Mouse (Mus musculus) forebrain, embryonic 10.5 days (tissue): Measurements from ENCODE around the gene Nat8f6. TPM values are rescaled to one million over a fixed set of nuclear protein-coding genes. Genes with fewer than 3 reads are reported as not detected.
"Not testable (repeated sequence)": the region's sequence is repeated elsewhere in the genome, so short reads cannot be mapped to it uniquely, and the experiment has no call there.

ENCODE experiments used
- DNase-seq: peaks from one replicate; pipeline ENCODE4 v3.0.0-alpha.2; 2017; ENCODE audit warnings: low spot score; ENCODE audit errors: extremely low spot score
- H3K27ac ChIP-seq: fragments of 300-500 bp; sonication (generic); 2 replicates; pipeline ENCODE4 v1.5.1; 2016; ENCODE audit warnings: mild to moderate bottlenecking
- H3K27me3 ChIP-seq: fragments of 300-500 bp; sonication (generic); 2 replicates; pipeline ENCODE4 v1.6.1; 2016; ENCODE audit warnings: mild to moderate bottlenecking; ENCODE audit not compliant: poor library complexity, severe bottlenecking
- H3K36me3 ChIP-seq: fragments of 300-500 bp; sonication (generic); replicated peaks from 2 replicates; pipeline ENCODE4 v1.6.1; 2016; ENCODE audit warnings: mild to moderate bottlenecking, moderate library complexity
- H3K4me1 ChIP-seq: fragments of 300-500 bp; sonication (generic); 2 replicates; pipeline ENCODE4 v1.6.1; 2016
- H3K4me3 ChIP-seq: fragments of 300-500 bp; sonication (generic); 2 replicates; pipeline ENCODE4 v1.5.1; 2016; ENCODE audit warnings: mild to moderate bottlenecking, moderate library complexity
- H3K9me3 ChIP-seq: fragments of 300-500 bp; sonication (generic); 2 replicates; pipeline ENCODE4 v1.6.1; 2016; ENCODE audit warnings: mild to moderate bottlenecking, moderate library complexity
- WGBS: fragments of 180-500 bp; shearing (Covaris S2); methylation state at CpG from one replicate; pipeline ENCODE4 v1.1.7; 2016; 5-methylcytosine and 5-hydroxymethylcytosine counted together
- polyA plus RNA-seq: library from polyadenylated mRNA; unstranded; fragments of >200 nt; fragmentation: Nextera tagmentation; extraction: Ambion mirVana; gene quantifications from 2 replicates; pipeline ENCODE4 v1.2.1, GENCODE M21; 2016

Gene Nat8f6
- not detected in 2 replicates for polyA plus RNA-seq

DNA sequence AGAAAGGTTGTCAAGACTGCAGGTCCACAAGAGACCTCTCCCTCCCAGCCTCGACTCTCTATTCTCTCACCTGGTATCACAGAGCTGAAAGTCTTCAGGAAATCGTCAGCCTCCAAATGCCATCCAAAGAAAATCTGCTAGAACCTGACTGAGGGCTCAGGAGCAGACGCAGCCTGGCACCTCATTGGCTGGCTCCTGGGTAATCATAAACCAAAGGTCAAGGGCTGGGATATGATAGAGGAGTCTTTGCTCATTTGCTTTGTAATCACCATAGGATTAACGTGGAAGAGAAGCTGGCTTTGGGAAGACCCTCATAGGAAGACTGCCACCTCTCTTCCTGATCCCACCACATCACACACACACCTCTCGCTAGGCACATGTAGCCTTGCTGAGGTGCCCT is at the start of gene Nat8f6, which contains the start of gene Nat8f5:
Nat8f6 (minus strand) TSS at position 118 of the 400 bp plus-strand sequence.
Nat8f5 (minus strand) TSS at position 136 of the 400 bp plus-strand sequence.
- Histone ChIP-seq H3K4me3 (no peak within 1 kb of the TSS), H3K9me3 (no peaks in the 10 kb centered on the region), H3K36me3 (no peaks in the 10 kb centered on the region), H3K27ac (no peak within 1 kb of the TSS), H3K4me1 (0 out of 2 replicates have a peak, but pooled peaks cover 6% of the 10 kb centered on the region), H3K27me3 (no peaks in the 10 kb centered on the region)
- WGBS, result 92% methylated on average over 5 of the region's 5 CpGs
- no peak for DNase-seq

- not testable (repeated sequence) for H3K27ac ChIP-seq, DNase-seq
- WGBS, result 87% methylated on average over 5 of the region's 5 CpGs
Measured at GRCm38 (mm10) chr6:85869006-85869405, 48.3 kb upstream of the Nat8f6 start, which contains the start of gene Nat8f2. Nat8f2 (minus strand) TSS chr6:85869158.

DNA sequence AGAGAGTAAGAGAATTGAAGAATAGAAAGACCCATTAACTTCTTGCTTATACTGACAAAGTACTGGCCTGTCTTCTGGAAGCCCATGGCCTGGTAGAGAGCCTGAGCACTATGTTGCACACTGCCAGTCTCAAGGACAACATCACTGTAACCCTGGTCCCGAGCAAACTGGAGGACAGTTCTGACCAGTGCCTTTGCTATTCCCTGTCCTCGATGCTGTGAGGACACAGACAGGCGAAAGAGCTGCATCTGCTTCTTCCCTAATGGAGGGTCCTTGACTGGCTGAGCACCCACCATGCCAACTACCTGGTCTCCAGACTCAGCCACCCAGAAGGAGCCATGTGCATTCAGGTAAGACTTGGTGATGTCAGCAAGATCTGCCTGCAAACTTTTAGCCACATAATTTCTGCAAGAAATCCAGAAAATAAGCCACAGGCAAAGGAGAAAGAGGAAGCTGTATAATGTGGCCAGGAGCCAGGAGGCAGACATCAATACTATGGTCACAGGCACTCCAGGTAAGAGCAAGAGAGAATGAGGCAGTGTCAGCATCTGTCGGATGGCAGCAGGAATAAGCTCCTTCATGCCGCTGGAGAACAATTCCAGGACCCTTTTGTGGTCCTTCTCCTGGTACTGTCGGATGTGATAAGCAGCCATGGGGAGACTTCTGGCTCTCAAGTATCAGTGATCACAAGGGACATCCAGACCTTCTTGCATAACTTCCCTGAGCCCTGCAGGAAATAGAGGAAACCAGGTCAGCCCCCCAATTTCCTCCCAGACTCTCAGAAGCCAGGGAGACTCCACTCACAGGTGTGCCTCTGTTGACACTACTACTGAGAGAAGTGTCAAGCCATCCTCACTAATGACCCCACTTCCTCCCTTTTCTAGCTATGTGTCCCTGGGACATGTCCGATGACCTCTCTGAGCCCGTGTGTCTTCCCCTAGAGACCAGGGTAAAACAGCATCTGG is 47.3 kb upstream of the Nat8f6 start:
- 79% methylated on average over 8 of the region's 8 CpGs for WGBS
- no peak overlapping the region for H3K27ac ChIP-seq
- no peak overlapping the region for H3K4me3 ChIP-seq

More at GRCm38 (mm10) chr6:85869006-85869405, 48.3 kb upstream of the Nat8f6 start, which contains the start of gene Nat8f2:
- not testable (repeated sequence) for H3K36me3 ChIP-seq, H3K9me3 ChIP-seq, H3K4me3 ChIP-seq, H3K4me1 ChIP-seq, H3K27me3 ChIP-seq

DNA sequence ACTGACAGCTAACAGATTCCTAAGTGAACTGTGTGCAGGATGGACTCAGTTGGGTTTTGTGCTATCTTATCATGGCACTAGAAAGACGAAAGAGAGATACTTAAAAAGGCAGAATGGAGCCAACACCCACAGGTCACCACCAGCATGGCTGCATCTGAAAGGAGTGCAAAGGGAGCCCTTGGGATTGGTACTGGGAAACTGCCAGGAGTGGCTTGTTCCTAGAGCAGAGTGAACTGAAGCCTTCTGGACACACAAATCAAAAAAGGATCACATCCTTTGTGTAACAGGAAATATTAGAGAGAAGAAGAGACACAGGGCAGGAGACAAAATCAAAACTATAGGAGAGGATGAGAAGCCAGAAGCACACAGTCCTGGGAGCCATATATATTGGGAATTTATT is 46.2 kb upstream of the Nat8f6 start:
- not testable (repeated sequence) for H3K36me3 ChIP-seq, H3K27ac ChIP-seq, DNase-seq, H3K27me3 ChIP-seq, H3K4me1 ChIP-seq, H3K9me3 ChIP-seq, H3K4me3 ChIP-seq
- WGBS, result 62% methylated on average over 1 of the region's 1 CpGs

More for the DNA sequence above, 47.3 kb upstream of the Nat8f6 start:
- H3K9me3 ChIP-seq, result no peaks in the 10 kb centered on the region
- DNase-seq, result no peak
- no peaks in the 10 kb centered on the region; the same call in 1 of the 2 replicates for H3K4me1 ChIP-seq
- no peaks in the 10 kb centered on the region for H3K27me3 ChIP-seq
- no peaks in the 10 kb centered on the region for H3K36me3 ChIP-seq

DNA sequence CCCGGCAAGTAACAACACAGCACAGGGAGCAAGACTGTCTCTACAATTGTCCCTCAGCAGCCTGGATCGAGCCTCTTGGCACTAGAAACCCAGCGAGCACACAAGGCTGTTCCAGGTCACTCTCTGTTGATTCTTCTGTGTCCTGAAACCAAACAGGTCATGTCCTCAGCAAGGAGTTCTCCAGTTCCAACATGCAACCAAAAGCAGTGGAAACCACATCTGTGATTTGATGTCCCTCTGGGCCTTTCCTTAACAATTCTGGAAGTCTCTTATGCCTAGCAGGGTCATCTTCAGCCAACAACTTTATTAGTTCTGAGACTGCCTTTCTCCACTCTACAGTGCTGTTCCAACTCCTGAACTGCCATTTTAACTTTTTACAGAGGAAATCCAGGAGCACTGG is 45.4 kb upstream of the Nat8f6 start:
- WGBS, result 88% methylated on average over 3 of the region's 3 CpGs

DNA sequence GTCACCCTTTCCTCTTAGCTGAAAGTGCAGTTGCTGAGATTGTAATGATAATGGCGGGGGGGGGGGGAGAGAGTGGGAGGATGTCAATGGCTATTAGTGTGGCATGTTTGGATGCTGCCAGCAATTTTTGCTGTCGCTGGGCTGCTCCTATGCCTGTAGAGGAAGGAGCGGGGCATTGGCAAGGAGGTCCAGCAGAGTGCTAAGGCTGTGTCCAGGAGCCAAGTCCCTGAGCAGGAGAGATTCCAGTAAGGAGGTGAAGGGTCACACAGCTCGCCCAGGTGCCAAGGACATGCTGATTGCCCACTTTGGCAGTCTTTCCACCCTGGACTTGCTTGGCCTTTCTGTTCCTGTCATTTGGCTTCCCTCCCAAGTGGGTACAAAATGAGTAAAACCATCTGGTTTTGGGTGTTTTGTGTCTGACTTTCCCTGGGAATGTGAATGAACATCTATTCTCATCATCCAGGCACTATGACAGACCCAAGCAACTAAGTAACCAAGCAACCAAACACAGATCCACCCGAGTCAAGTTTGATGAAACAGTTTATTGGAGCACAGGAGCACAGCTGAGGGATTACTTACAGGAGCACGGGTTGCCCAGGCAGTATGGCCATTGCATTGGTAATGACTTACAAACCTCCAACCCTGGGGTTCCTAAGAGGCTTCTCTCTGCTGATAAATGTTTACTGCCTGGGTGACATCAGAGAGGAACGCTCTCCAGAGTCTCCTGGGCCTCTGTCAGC is 44.3 kb upstream of the Nat8f6 start:
- WGBS, result 68% methylated on average over 6 of the region's 7 CpGs
- DNase-seq, H3K4me1 ChIP-seq, H3K36me3 ChIP-seq, H3K27me3 ChIP-seq, H3K9me3 ChIP-seq, H3K27ac ChIP-seq, H3K4me3 ChIP-seq: not testable (repeated sequence)

More for the DNA sequence above, 45.4 kb upstream of the Nat8f6 start:
- H3K4me1 ChIP-seq, H3K27ac ChIP-seq, H3K27me3 ChIP-seq, DNase-seq, H3K4me3 ChIP-seq, H3K9me3 ChIP-seq, H3K36me3 ChIP-seq: not testable (repeated sequence)

DNA sequence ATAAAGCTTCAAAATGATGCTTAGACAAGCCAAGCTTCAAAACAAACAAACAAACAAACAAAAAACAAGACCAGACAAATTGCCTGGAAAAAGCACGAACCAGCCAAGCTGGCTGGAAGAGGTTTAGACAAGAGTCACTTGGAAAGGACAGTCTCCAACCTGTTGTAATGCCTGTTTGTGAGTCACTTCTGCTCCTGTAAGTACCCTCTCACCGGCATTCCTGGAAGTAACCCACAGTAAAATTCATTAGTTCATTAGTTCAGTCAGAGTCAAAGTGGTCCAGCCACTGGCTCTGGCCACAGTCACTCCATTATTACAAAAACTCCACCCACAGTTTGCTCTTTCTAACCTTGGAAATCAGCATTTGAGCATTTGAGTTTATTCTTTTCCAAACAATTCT is 43.1 kb upstream of the Nat8f6 start:
- WGBS, result 91% methylated on average over 2 of the region's 2 CpGs
- no peak for DNase-seq
- Histone ChIP-seq H3K4me3 (no peak overlapping the region), H3K36me3 (no peaks in the 10 kb centered on the region), H3K4me1 (no peaks in the 10 kb centered on the region; the same call in 1 of the 2 replicates), H3K27ac (no peak overlapping the region), H3K27me3 (no peaks in the 10 kb centered on the region), H3K9me3 (no peaks in the 10 kb centered on the region)

- DNase-seq, result no peak
- WGBS, result 91% methylated on average over 2 of the region's 2 CpGs
- Histone ChIP-seq H3K27me3 (no peaks in the 10 kb centered on the region), H3K4me1 (no peaks in the 10 kb centered on the region), H3K27ac (no peak overlapping the region), H3K36me3 (no peaks in the 10 kb centered on the region), H3K4me3 (no peak overlapping the region), H3K9me3 (no peaks in the 10 kb centered on the region)
Measured at GRCm38 (mm10) chr6:85863136-85863535, 42.4 kb upstream of the Nat8f6 start.

GRCm38 (mm10) chr6:85862565-85862964 is 41.8 kb upstream of the Nat8f6 start:
- no peaks in the 10 kb centered on the region for H3K36me3 ChIP-seq
- H3K27me3 ChIP-seq, result no peaks in the 10 kb centered on the region
- no peak overlapping the region for H3K27ac ChIP-seq
- H3K4me1 ChIP-seq, result no peaks in the 10 kb centered on the region
- H3K9me3 ChIP-seq, result no peaks in the 10 kb centered on the region
- no peak overlapping the region for H3K4me3 ChIP-seq
- DNase-seq, result no peak
- 85% methylated on average over 3 of the region's 3 CpGs for WGBS

DNA sequence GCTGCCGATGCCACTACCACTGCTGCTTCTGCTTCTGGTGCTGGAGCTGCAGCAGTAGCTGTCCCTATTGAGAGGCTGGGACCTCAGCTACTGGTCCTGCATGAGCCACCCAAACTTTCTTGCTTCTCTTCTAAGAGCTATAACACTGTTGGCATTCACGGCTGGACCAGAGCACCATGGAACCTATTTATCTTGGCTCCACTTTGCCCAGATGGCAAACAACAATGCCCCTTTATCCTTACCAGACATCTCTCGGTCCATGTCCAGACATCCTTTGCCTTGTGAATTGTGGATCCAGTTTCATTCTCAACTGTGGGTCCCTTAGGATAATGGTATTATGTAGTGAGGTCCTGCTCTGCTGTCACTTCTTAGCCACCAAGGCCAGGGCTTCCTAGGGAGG is 40.5 kb upstream of the Nat8f6 start:
- DNase-seq, result no peak
- no peaks in the 10 kb centered on the region for H3K4me1 ChIP-seq
- WGBS, result 81% methylated on average over 3 of the region's 3 CpGs
- no peaks in the 10 kb centered on the region for H3K36me3 ChIP-seq
- no peak overlapping the region for H3K4me3 ChIP-seq
- no peaks in the 10 kb centered on the region for H3K27me3 ChIP-seq
- no peaks in the 10 kb centered on the region for H3K9me3 ChIP-seq
- no peak overlapping the region for H3K27ac ChIP-seq

- 82% methylated on average over 1 of the region's 1 CpGs for WGBS
- no peak overlapping the region for H3K4me3 ChIP-seq
- no peak for DNase-seq
- no peaks in the 10 kb centered on the region for H3K9me3 ChIP-seq
- 0 out of 2 replicates have a peak, but pooled peaks cover 3% of the 10 kb centered on the region for H3K4me1 ChIP-seq
- H3K36me3 ChIP-seq, result no peaks in the 10 kb centered on the region
- H3K27me3 ChIP-seq, result no peaks in the 10 kb centered on the region
- no peak overlapping the region for H3K27ac ChIP-seq
Measured at GRCm38 (mm10) chr6:85856194-85856678, 35.5 kb upstream of the Nat8f6 start.

- WGBS, result 76% methylated on average over 3 of the region's 3 CpGs
- H3K4me3 ChIP-seq, result no peak overlapping the region
- H3K36me3 ChIP-seq, result no peaks in the 10 kb centered on the region
- no peak for DNase-seq
- no peaks in the 10 kb centered on the region for H3K27me3 ChIP-seq
- H3K27ac ChIP-seq, result no peak overlapping the region
- peaks cover 16% of the 10 kb centered on the region for H3K4me1 ChIP-seq
- H3K9me3 ChIP-seq, result no peaks in the 10 kb centered on the region
Measured at GRCm38 (mm10) chr6:85853481-85853880, 32.7 kb upstream of the Nat8f6 start.
